Mouse (Mus musculus) spleen, adult 12 weeks (tissue): Measurements from ENCODE around the gene Wwox.

Experiments used
- DNase-seq: peaks from one replicate; pipeline ENCODE4 v3.0.0; 2022; ENCODE audit warnings: low spot score

Gene Wwox

GRCm38 (mm10) chr8:114670801-114671200 is 231.3 kb downstream of the Wwox start:
- DNase-seq: no peak

GRCm38 (mm10) chr8:114671237-114671674 is 231.8 kb downstream of the Wwox start:
- DNase-seq: no peak

GRCm38 (mm10) chr8:114673416-114673815 is 234.0 kb downstream of the Wwox start:
- no peak for DNase-seq

- DNase-seq: no peak
Measured at GRCm38 (mm10) chr8:114675151-114675550, 235.7 kb downstream of the Wwox start.

GRCm38 (mm10) chr8:114676918-114677317 is 237.5 kb downstream of the Wwox start:
- no peak for DNase-seq

GRCm38 (mm10) chr8:114677551-114678127 is 238.2 kb downstream of the Wwox start:
- no peak for DNase-seq

GRCm38 (mm10) chr8:114679386-114680098 is 240.1 kb downstream of the Wwox start:
- DNase-seq: no peak

GRCm38 (mm10) chr8:114681136-114681535 is 241.7 kb downstream of the Wwox start:
- DNase-seq: no peak

- DNase-seq: no peak
Measured at GRCm38 (mm10) chr8:114682166-114682565, 242.7 kb downstream of the Wwox start.

- DNase-seq: no peak
Measured at GRCm38 (mm10) chr8:114684046-114684702, 244.7 kb downstream of the Wwox start.

GRCm38 (mm10) chr8:114686462-114686861 is 247.0 kb downstream of the Wwox start:
- no peak for DNase-seq

- no peak for DNase-seq
Measured at GRCm38 (mm10) chr8:114688732-114689131, 249.3 kb downstream of the Wwox start.

- no peak for DNase-seq
Measured at GRCm38 (mm10) chr8:114694566-114695198, 255.2 kb downstream of the Wwox start.

- no peak for DNase-seq
Measured at GRCm38 (mm10) chr8:114703517-114703916, 264.1 kb downstream of the Wwox start.

GRCm38 (mm10) chr8:114707538-114708138 is 268.2 kb downstream of the Wwox start:
- no peak for DNase-seq

- DNase-seq: no peak
Measured at GRCm38 (mm10) chr8:114715318-114716070, 276.0 kb downstream of the Wwox start.

GRCm38 (mm10) chr8:114716546-114717255 is 277.2 kb downstream of the Wwox start:
- DNase-seq: no peak

GRCm38 (mm10) chr8:114718821-114719220 is 279.4 kb downstream of the Wwox start:
- DNase-seq: no peak

- DNase-seq: no peak
Measured at GRCm38 (mm10) chr8:114722611-114723010, 283.2 kb downstream of the Wwox start.

GRCm38 (mm10) chr8:114731260-114732140 is 292.0 kb downstream of the Wwox start:
- no peak for DNase-seq
